Mouse (Mus musculus): ENCODE results near the gene Usp47. TPM values are rescaled to one million over a fixed set of nuclear protein-coding genes. Genes with fewer than 3 reads are reported as not detected.

The Usp47 gene
- polyA plus RNA-seq, 1 experiment, result 73.3 TPM

DNA sequence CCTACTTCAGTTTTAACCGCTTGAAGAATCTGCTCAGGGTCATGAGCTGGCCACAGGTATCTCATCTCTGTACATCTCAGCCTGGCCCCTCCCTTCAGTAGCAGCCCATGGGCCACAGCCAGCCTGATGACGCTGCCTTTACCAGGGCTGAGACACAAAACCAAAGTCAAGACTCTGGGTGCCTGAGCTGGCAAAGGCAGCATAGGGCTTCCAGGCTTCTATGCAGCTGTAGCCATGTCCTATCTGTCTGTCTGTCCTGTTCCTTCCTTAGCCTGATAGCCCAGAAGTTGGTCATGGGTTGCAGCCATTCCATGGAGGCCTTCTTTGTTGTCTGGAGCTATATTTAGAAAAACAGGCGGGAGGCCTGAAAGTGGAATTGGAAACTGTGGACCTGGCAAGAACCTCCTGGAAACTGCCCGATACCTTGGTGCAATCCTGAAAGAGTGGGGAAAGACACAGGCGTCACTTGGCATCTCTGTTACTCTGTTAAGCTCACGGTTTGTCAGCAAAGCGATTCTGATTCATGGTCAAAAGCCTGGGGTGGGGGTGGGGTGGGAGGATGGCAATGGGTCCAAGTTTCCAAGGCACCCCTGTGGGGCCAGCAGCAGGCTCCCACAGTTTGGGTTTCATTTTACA is 102.4 kb downstream of the Usp47 start:
- no peak for DNase-seq (ENCODE audit: low read depth)
- TF ChIP-seq POLR2A (IDR thresholded peaks at IDR 0.05; ENCODE audit: borderline replicate concordance, extremely low read depth, insufficient read depth, insufficient read length, poor library complexity, severe bottlenecking), result no peak
- no peak for TF ChIP-seq CTCF (IDR thresholded peaks at IDR 0.05; ENCODE audit: borderline replicate concordance, extremely low read depth, insufficient read depth, insufficient read length)

DNA sequence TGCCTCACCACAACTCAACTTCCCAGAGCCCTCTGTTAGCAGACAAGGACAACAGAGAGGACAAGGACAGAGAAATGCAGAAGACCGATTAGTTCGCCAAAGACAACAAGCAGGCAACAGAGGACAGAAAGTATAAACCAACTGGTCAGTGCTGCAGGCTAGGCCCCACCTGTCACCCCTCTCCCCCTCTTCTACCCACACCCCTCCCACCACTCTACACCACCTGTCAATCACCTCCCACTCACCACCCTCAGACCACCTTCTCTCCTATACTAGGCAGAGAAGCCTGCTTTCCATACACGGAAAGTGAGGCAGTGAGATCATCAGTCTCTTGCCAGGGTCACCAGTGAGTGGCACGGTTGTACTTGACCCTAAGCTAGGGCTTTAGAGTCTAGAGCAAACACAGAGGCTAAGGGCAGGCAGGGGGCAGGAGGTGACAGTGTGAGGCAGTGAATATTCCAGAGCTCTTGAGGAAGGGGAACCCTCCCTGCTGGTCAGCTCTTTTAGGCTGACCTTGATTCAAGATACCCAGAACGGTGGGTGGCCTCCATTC is 103.9 kb downstream of the Usp47 start:
- DNase-seq (ENCODE audit: low read depth), result no peak
- TF ChIP-seq POLR2A (IDR thresholded peaks at IDR 0.05; ENCODE audit: borderline replicate concordance, extremely low read depth, insufficient read depth, insufficient read length, poor library complexity, severe bottlenecking), result no peak
- TF ChIP-seq CTCF (IDR thresholded peaks at IDR 0.05; ENCODE audit: borderline replicate concordance, extremely low read depth, insufficient read depth, insufficient read length), result no peak

DNA sequence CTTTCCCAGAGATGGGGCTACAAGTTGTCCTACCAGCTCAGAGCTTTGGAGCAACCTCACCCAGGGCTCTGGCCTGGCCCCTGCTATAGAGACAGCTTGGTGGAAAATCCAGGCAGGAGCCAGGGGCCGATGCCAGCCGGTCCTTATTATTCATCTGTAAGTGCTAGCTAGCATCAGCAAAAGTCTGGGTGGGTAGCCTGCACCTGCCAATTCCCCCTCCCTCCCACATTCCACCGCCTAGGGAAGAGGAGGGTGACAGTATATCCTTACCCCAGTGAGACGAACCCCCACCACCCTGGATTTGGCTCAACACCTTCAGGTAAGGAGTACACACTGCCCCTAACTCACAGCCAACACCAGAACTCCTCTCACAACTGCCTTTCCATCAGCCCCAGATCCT is 104.7 kb downstream of the Usp47 start:
- DNase-seq (ENCODE audit: low read depth), result peak; percentile 29

GRCm38 (mm10) chr7:112128810-112129209 is 105.5 kb downstream of the Usp47 start:
- DNase-seq (ENCODE audit: low read depth), result no peak
- no peak for TF ChIP-seq CTCF (IDR thresholded peaks at IDR 0.05; ENCODE audit: borderline replicate concordance, extremely low read depth, insufficient read depth, insufficient read length)
- TF ChIP-seq POLR2A (IDR thresholded peaks at IDR 0.05; ENCODE audit: borderline replicate concordance, extremely low read depth, insufficient read depth, insufficient read length, poor library complexity, severe bottlenecking), result no peak

More for the DNA sequence above, 104.7 kb downstream of the Usp47 start:
- TF ChIP-seq CTCF (IDR thresholded peaks at IDR 0.05; ENCODE audit: borderline replicate concordance, extremely low read depth, insufficient read depth, insufficient read length), result no peak
- no peak for TF ChIP-seq POLR2A (IDR thresholded peaks at IDR 0.05; ENCODE audit: borderline replicate concordance, extremely low read depth, insufficient read depth, insufficient read length, poor library complexity, severe bottlenecking)

DNA sequence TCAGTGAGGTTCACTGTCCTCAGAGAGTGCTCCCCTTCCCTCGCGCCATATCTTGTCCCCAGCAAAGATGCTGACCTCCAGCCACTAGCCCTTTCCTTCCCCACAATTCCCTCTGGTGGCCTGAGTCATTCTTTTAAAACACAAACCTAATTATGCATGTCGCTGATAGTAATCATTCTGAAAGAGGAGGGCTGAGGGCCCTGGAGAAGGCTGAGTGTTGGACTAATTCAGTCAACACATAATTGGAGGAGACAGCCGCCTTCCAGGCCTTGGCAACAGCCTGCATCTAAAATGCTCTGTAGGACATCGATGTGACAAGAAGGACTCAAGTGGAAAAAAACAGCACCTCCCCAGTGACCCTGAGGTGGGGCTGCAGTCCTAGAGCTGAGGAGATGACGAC is 106.5 kb downstream of the Usp47 start:
- TF ChIP-seq CTCF (IDR thresholded peaks at IDR 0.05; ENCODE audit: borderline replicate concordance, extremely low read depth, insufficient read depth, insufficient read length), result no peak
- no peak for TF ChIP-seq POLR2A (IDR thresholded peaks at IDR 0.05; ENCODE audit: borderline replicate concordance, extremely low read depth, insufficient read depth, insufficient read length, poor library complexity, severe bottlenecking)
- DNase-seq (ENCODE audit: low read depth), result peak; percentile 26

DNA sequence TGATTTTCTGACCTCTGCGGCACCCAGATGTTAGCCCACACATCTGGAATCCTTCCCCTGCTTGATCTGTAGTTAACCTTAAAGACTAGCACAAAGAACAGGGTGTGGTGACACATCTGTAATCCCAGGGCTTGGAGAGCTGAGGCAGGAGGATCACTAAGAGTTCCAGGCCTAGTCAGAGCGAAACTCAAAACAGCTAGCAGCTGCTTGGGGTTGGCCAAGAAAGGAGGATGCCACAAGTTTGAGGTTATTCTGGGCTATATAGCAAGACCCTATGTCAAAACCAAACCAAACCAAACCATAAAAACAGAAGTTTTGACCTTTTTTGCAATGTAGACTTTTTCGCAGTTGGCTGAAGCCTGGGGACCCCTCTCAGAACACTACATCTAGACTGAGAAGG is 107.4 kb downstream of the Usp47 start:
- DNase-seq (ENCODE audit: low read depth), result no peak
- TF ChIP-seq CTCF (IDR thresholded peaks at IDR 0.05; ENCODE audit: borderline replicate concordance, extremely low read depth, insufficient read depth, insufficient read length), result no peak
- TF ChIP-seq POLR2A (IDR thresholded peaks at IDR 0.05; ENCODE audit: borderline replicate concordance, extremely low read depth, insufficient read depth, insufficient read length, poor library complexity, severe bottlenecking), result no peak

DNA sequence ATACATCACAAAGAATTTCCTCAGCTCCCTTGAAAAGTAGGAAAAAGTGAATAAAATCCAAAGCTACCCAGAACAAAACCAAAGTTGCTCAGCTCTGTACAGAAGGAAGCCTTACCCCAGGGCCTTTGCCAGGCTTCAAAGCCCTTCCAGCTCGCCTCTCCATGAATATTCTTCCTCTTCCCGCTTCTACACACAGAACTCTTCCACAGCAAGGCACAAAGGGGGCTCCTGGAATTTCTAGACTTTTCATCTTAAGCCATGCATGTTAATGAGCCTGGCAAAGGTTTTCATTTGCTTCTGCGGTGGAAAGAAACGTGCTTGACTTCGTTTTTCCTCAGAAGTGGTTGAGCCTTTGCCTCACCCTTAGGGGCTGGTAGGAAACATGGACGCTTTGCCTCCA is 108.7 kb downstream of the Usp47 start:
- TF ChIP-seq POLR2A (IDR thresholded peaks at IDR 0.05; ENCODE audit: borderline replicate concordance, extremely low read depth, insufficient read depth, insufficient read length, poor library complexity, severe bottlenecking), result no peak
- no peak for TF ChIP-seq CTCF (IDR thresholded peaks at IDR 0.05; ENCODE audit: borderline replicate concordance, extremely low read depth, insufficient read depth, insufficient read length)
- DNase-seq (ENCODE audit: low read depth), result peak; percentile 89

- peak; percentile 21 for DNase-seq (ENCODE audit: low read depth)
- TF ChIP-seq CTCF (IDR thresholded peaks at IDR 0.05; ENCODE audit: borderline replicate concordance, extremely low read depth, insufficient read depth, insufficient read length) (peak; percentile 21; the same call in 1 of the 2 replicates), POLR2A (IDR thresholded peaks at IDR 0.05; ENCODE audit: borderline replicate concordance, extremely low read depth, insufficient read depth, insufficient read length, poor library complexity, severe bottlenecking) (no peak)
These were observed 110.0 kb downstream of the Usp47 start for GRCm38 (mm10) chr7:112133277-112133676.

GRCm38 (mm10) chr7:112135161-112135560 is 111.9 kb downstream of the Usp47 start:
- TF ChIP-seq POLR2A (IDR thresholded peaks at IDR 0.05; ENCODE audit: borderline replicate concordance, extremely low read depth, insufficient read depth, insufficient read length, poor library complexity, severe bottlenecking), result no peak
- no peak for TF ChIP-seq CTCF (IDR thresholded peaks at IDR 0.05; ENCODE audit: borderline replicate concordance, extremely low read depth, insufficient read depth, insufficient read length)
- no peak for DNase-seq (ENCODE audit: low read depth)

DNA sequence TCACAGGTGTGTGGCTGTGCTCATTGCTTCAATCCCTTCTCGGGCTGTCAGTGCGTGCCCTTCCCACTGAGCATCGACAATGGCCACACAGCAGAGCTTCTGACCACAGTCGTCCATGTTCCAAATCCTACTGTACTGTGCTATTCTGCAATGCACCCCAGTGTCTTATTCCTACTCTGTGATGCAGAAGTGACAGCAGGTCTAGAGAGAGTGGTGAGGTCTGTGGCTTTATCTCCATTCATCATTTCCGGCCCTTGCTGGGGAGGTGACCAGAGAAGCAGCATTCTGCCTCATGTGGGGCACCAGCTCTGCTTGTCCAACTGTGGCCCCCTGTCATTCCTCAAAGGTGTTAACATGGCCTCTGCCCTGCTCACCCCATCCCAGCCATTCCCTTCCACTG is 113.2 kb downstream of the Usp47 start:
- TF ChIP-seq POLR2A (IDR thresholded peaks at IDR 0.05; ENCODE audit: borderline replicate concordance, extremely low read depth, insufficient read depth, insufficient read length, poor library complexity, severe bottlenecking) (no peak), CTCF (IDR thresholded peaks at IDR 0.05; ENCODE audit: borderline replicate concordance, extremely low read depth, insufficient read depth, insufficient read length) (no peak)
- DNase-seq (ENCODE audit: low read depth), result no peak

GRCm38 (mm10) chr7:112138168-112138508 is 114.8 kb downstream of the Usp47 start:
- no peak for DNase-seq (ENCODE audit: low read depth)
- TF ChIP-seq POLR2A (IDR thresholded peaks at IDR 0.05; ENCODE audit: borderline replicate concordance, extremely low read depth, insufficient read depth, insufficient read length, poor library complexity, severe bottlenecking) (no peak), CTCF (IDR thresholded peaks at IDR 0.05; ENCODE audit: borderline replicate concordance, extremely low read depth, insufficient read depth, insufficient read length) (no peak)

All from brain, embryonic 14.5 days (tissue).